Mouse (Mus musculus): Measurements from ENCODE around the gene Slc9a9. TPM values are rescaled to one million over a fixed set of nuclear protein-coding genes. Genes with fewer than 3 reads are reported as not detected.

Slc9a9 gene
- polyA plus RNA-seq, 1 experiment, result 8.9 TPM

- Histone ChIP-seq H3K27me3 (ENCODE audit: control insufficient read depth, insufficient read depth, low read length) (no peaks in the 10 kb centered on the region), H3K4me3 (replicated peaks; ENCODE audit: insufficient read depth, low read depth, low read length) (no peak overlapping the region), H3K4me1 (ENCODE audit: control insufficient read depth, insufficient read depth, low read length) (no peaks in the 10 kb centered on the region), H3K27ac (ENCODE audit: insufficient read depth, low read length) (no peak overlapping the region)
- no peak for DNase-seq
- TF ChIP-seq POLR2A (IDR thresholded peaks at IDR 0.05; ENCODE audit: borderline replicate concordance, insufficient read depth, low read length), result no peak
- TF ChIP-seq CTCF (IDR thresholded peaks at IDR 0.05; ENCODE audit: borderline replicate concordance, insufficient read depth, low read depth, low read length), result no peak
- WGBS, result 58% methylated on average over 4 of the region's 4 CpGs
These were observed 22.3 kb upstream of the Slc9a9 start for GRCm38 (mm10) chr9:94647425-94647824.

DNA sequence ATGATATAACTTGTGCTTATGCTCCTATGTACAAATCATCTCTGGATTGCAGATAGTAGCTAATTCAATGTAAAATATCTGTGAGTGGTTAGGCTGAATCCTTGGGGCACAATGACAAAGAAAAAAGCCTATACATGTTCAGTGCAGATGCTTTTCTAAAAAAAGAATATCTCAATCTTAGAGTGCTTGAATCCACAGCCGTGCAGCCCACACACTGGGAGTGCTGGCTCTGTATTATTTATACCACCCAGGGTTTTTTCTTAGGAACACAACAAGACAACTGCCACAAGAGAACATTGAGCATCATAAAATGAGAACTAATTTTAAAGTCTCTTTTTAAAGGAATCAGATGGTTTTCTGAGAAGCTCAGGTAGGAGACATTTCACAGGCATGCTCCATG lies 19.7 kb upstream of the Slc9a9 start:
- no peak for DNase-seq
- TF ChIP-seq POLR2A (IDR thresholded peaks at IDR 0.05; ENCODE audit: borderline replicate concordance, insufficient read depth, low read length) (no peak), CTCF (IDR thresholded peaks at IDR 0.05; ENCODE audit: borderline replicate concordance, insufficient read depth, low read depth, low read length) (no peak)
- Histone ChIP-seq H3K4me3 (replicated peaks; ENCODE audit: insufficient read depth, low read depth, low read length) (no peak overlapping the region), H3K27me3 (ENCODE audit: control insufficient read depth, insufficient read depth, low read length) (no peaks in the 10 kb centered on the region), H3K4me1 (ENCODE audit: control insufficient read depth, insufficient read depth, low read length) (no peaks in the 10 kb centered on the region), H3K27ac (ENCODE audit: insufficient read depth, low read length) (no peak overlapping the region)
- WGBS, result 56% methylated on average over 1 of the region's 1 CpGs

GRCm38 (mm10) chr9:94653198-94653597 lies 16.5 kb upstream of the Slc9a9 start:
- 87% methylated on average over 6 of the region's 6 CpGs for WGBS
- TF ChIP-seq POLR2A (IDR thresholded peaks at IDR 0.05; ENCODE audit: borderline replicate concordance, insufficient read depth, low read length) (no peak), CTCF (IDR thresholded peaks at IDR 0.05; ENCODE audit: borderline replicate concordance, insufficient read depth, low read depth, low read length) (no peak)
- Histone ChIP-seq H3K27ac (ENCODE audit: insufficient read depth, low read length) (no peak overlapping the region), H3K4me3 (replicated peaks; ENCODE audit: insufficient read depth, low read depth, low read length) (no peak overlapping the region), H3K27me3 (ENCODE audit: control insufficient read depth, insufficient read depth, low read length) (no peaks in the 10 kb centered on the region), H3K4me1 (ENCODE audit: control insufficient read depth, insufficient read depth, low read length) (no peaks in the 10 kb centered on the region)
- no peak for DNase-seq

GRCm38 (mm10) chr9:94653827-94654226 lies 15.9 kb upstream of the Slc9a9 start:
- Histone ChIP-seq H3K4me1 (ENCODE audit: control insufficient read depth, insufficient read depth, low read length) (no peaks in the 10 kb centered on the region), H3K27me3 (ENCODE audit: control insufficient read depth, insufficient read depth, low read length) (no peaks in the 10 kb centered on the region), H3K27ac (ENCODE audit: insufficient read depth, low read length) (no peak overlapping the region), H3K4me3 (replicated peaks; ENCODE audit: insufficient read depth, low read depth, low read length) (no peak overlapping the region)
- 60% methylated on average over 2 of the region's 2 CpGs for WGBS
- no peak for TF ChIP-seq CTCF (IDR thresholded peaks at IDR 0.05; ENCODE audit: borderline replicate concordance, insufficient read depth, low read depth, low read length)
- TF ChIP-seq POLR2A (IDR thresholded peaks at IDR 0.05; ENCODE audit: borderline replicate concordance, insufficient read depth, low read length), result no peak
- DNase-seq, result no peak

DNA sequence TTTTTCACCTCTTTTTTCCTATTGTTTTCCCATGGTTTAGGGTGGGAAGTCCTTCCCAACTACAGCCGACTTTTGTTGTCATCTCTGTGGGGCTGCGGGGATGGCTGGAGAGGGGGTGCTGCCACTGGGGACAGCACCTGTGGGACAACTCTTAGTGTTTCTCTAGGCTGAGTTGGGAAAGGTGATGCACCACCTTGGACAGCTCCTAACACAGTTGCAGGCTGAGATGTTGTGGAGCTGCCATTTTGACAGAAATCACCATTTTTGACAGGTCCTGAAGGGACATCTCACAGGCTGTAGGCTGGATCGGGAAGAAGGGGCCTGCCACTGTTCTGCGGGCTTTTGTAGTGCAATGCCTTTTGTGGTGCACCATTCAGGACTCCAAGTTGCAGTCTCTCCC lies 13.4 kb upstream of the Slc9a9 start:
- TF ChIP-seq CTCF (IDR thresholded peaks at IDR 0.05; ENCODE audit: borderline replicate concordance, insufficient read depth, low read depth, low read length) (no peak), POLR2A (IDR thresholded peaks at IDR 0.05; ENCODE audit: borderline replicate concordance, insufficient read depth, low read length) (no peak)
- Histone ChIP-seq H3K27ac (ENCODE audit: insufficient read depth, low read length) (no peak overlapping the region), H3K27me3 (ENCODE audit: control insufficient read depth, insufficient read depth, low read length) (no peaks in the 10 kb centered on the region), H3K4me1 (ENCODE audit: control insufficient read depth, insufficient read depth, low read length) (no peaks in the 10 kb centered on the region; the same call in 1 of the 2 replicates), H3K4me3 (replicated peaks; ENCODE audit: insufficient read depth, low read depth, low read length) (no peak overlapping the region)
- no peak for DNase-seq
- 72% methylated on average over 4 of the region's 4 CpGs for WGBS

- Histone ChIP-seq H3K4me1 (ENCODE audit: control insufficient read depth, insufficient read depth, low read length) (no peaks in the 10 kb centered on the region; the same call in 1 of the 2 replicates), H3K4me3 (replicated peaks; ENCODE audit: insufficient read depth, low read depth, low read length) (no peak overlapping the region), H3K27ac (ENCODE audit: insufficient read depth, low read length) (no peak overlapping the region), H3K27me3 (ENCODE audit: control insufficient read depth, insufficient read depth, low read length) (no peaks in the 10 kb centered on the region)
- TF ChIP-seq CTCF (IDR thresholded peaks at IDR 0.05; ENCODE audit: borderline replicate concordance, insufficient read depth, low read depth, low read length), result no peak
- TF ChIP-seq POLR2A (IDR thresholded peaks at IDR 0.05; ENCODE audit: borderline replicate concordance, insufficient read depth, low read length), result no peak
- no peak for DNase-seq
- WGBS, result 38% methylated on average over 3 of the region's 3 CpGs
These were observed 10.1 kb upstream of the Slc9a9 start for GRCm38 (mm10) chr9:94659401-94660152.

DNA sequence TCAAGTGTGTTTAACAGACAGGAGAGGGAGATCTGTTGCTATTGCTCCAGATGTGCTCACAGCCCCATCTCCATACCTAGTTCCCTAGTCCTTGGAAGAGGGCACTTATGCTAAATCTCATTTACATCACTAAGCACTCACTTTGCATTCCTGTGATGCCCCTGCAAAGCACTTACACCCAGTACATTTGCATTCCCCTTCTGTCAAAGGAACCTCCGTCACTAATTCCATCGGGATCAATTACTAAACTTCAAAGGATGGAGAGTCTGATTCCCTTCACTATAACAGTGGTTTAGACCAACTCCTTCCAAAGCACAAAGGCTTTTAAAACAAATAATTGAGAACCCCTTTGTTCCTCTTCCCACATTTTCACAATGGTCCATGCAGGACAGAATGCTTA lies 7.9 kb upstream of the Slc9a9 start:
- no peaks in the 10 kb centered on the region for H3K27me3 ChIP-seq (ENCODE audit: control insufficient read depth, insufficient read depth, low read length)
- DNase-seq, result no peak
- H3K4me3 ChIP-seq (replicated peaks; ENCODE audit: insufficient read depth, low read depth, low read length), result no peak overlapping the region
- no peaks in the 10 kb centered on the region; the same call in 1 of the 2 replicates for H3K4me1 ChIP-seq (ENCODE audit: control insufficient read depth, insufficient read depth, low read length)
- WGBS, result 41% methylated on average over 2 of the region's 2 CpGs
- no peak overlapping the region for H3K27ac ChIP-seq (ENCODE audit: insufficient read depth, low read length)
- TF ChIP-seq POLR2A (IDR thresholded peaks at IDR 0.05; ENCODE audit: borderline replicate concordance, insufficient read depth, low read length) (no peak), CTCF (IDR thresholded peaks at IDR 0.05; ENCODE audit: borderline replicate concordance, insufficient read depth, low read depth, low read length) (no peak)

- Histone ChIP-seq H3K27ac (ENCODE audit: insufficient read depth, low read length) (no peak overlapping the region), H3K27me3 (ENCODE audit: control insufficient read depth, insufficient read depth, low read length) (no peaks in the 10 kb centered on the region), H3K4me1 (ENCODE audit: control insufficient read depth, insufficient read depth, low read length) (peaks cover 3% of the 10 kb centered on the region; the same call in 1 of the 2 replicates), H3K4me3 (replicated peaks; ENCODE audit: insufficient read depth, low read depth, low read length) (no peak overlapping the region)
- TF ChIP-seq POLR2A (IDR thresholded peaks at IDR 0.05; ENCODE audit: borderline replicate concordance, insufficient read depth, low read length) (no peak), CTCF (IDR thresholded peaks at IDR 0.05; ENCODE audit: borderline replicate concordance, insufficient read depth, low read depth, low read length) (no peak)
- WGBS, result 86% methylated on average over 4 of the region's 4 CpGs
- no peak for DNase-seq
These were observed 4.5 kb upstream of the Slc9a9 start for GRCm38 (mm10) chr9:94665248-94665647.

Measured in cerebellum, adult 2 months (tissue).